Mouse (Mus musculus) liver, embryonic 12.5 days (tissue): Measurements from ENCODE around the gene Itga11. TPM values are rescaled to one million over a fixed set of nuclear protein-coding genes. Genes with fewer than 3 reads are reported as not detected.
"Not testable (repeated sequence)": the region's sequence is repeated elsewhere in the genome, so short reads cannot be mapped to it uniquely, and the experiment has no call there.

ENCODE experiments used
- ATAC-seq: fragments of 200-750 bp; cut with Nextera tagmentation; 2 replicates; pipeline ENCODE4 v1.8.0; 2017; ENCODE audit warnings: moderate number of reproducible peaks, mild to moderate bottlenecking, moderate library complexity
- H3K27ac ChIP-seq: fragments of 300-500 bp; sonication (generic); 2 replicates; pipeline ENCODE4 v1.5.1; 2016; ENCODE audit warnings: mild to moderate bottlenecking
- H3K27me3 ChIP-seq: fragments of 300-500 bp; sonication (generic); replicated peaks from 2 replicates; pipeline ENCODE4 v1.6.1; 2016; ENCODE audit warnings: mild to moderate bottlenecking, moderate library complexity
- H3K36me3 ChIP-seq: fragments of 300-500 bp; sonication (generic); 2 replicates; pipeline ENCODE4 v1.6.1; 2016; ENCODE audit warnings: mild to moderate bottlenecking, moderate library complexity
- H3K4me1 ChIP-seq: fragments of 300-500 bp; sonication (generic); 2 replicates; pipeline ENCODE4 v1.6.1; 2016
- H3K4me2 ChIP-seq: fragments of 300-500 bp; sonication (generic); 2 replicates; pipeline ENCODE4 v1.6.1; 2016; ENCODE audit warnings: mild to moderate bottlenecking, moderate library complexity
- H3K4me3 ChIP-seq: fragments of 300-500 bp; sonication (generic); 2 replicates; pipeline ENCODE4 v1.5.1; 2016; ENCODE audit warnings: mild to moderate bottlenecking, moderate library complexity
- H3K9ac ChIP-seq: fragments of 300-500 bp; sonication (generic); 2 replicates; pipeline ENCODE4 v1.6.1; 2016; ENCODE audit warnings: mild to moderate bottlenecking, moderate library complexity
- H3K9me3 ChIP-seq: fragments of 300-500 bp; sonication (generic); replicated peaks from 2 replicates; pipeline ENCODE4 v1.6.1; 2016; ENCODE audit warnings: mild to moderate bottlenecking, moderate library complexity
- WGBS: fragments of 180-500 bp; shearing (Covaris S2); methylation state at CpG from one replicate; pipeline ENCODE4 v1.1.7; 2016; ENCODE audit not compliant: insufficient replicate concordance; 5-methylcytosine and 5-hydroxymethylcytosine counted together
- polyA plus RNA-seq: library from polyadenylated mRNA; unstranded; fragments of >200 nt; fragmentation: Nextera tagmentation; extraction: Ambion mirVana; gene quantifications from 2 replicates; pipeline ENCODE4 v1.2.1, GENCODE M21; 2016

Gene Itga11
- polyA plus RNA-seq, 1 experiment from 2014 or later, result 0.21 TPM

DNA sequence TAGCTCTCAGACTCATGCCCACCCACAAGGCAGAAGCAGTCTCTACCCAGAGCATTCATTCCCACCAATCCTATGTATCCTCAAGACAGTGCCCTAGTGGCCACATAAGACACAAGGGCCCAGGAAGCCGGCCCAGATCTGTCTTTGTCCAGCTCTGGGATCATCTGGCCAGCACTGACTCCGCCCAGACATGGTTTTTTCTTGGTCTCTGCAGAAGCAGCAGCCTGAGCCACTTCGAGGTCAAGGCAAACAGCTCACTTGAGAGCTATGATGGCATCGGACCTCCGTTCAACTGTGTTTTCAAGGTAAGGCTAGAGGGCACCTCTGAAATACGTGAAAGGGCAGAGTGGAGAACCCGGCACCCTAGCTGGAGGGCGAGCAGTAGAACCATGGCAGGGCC is 95.1 kb downstream of the Itga11 start:
- no peak overlapping the region for H3K27ac ChIP-seq
- no peaks in the 10 kb centered on the region for H3K9me3 ChIP-seq
- H3K4me1 ChIP-seq, result no peaks in the 10 kb centered on the region
- H3K27me3 ChIP-seq, result no peaks in the 10 kb centered on the region
- no peak overlapping the region for H3K9ac ChIP-seq
- WGBS, result 64% methylated on average over 8 of the region's 8 CpGs
- H3K36me3 ChIP-seq, result no peaks in the 10 kb centered on the region
- ATAC-seq, result no peak
- H3K4me3 ChIP-seq, result no peak overlapping the region
- no peak overlapping the region for H3K4me2 ChIP-seq

DNA sequence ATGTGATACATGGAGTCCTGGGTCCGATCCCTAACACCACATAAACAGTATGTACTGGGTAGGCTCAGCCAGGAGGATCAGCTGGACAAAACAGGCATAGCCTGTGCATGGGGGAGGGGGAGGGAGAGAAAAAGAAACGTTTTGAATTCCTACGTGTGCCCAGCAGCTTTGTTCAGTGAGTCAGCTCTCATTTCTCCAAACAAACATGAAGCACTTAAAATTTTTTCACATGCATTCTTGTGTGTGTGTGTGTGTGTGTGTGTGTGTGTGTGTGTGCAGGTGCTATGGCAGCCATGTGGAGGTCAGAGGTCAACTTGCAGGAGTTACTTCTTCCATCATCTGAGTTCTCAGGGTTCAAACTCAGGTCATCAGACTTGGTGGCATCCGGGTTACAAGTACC is 97.8 kb downstream of the Itga11 start:
- 52% methylated on average over 4 of the region's 4 CpGs for WGBS

DNA sequence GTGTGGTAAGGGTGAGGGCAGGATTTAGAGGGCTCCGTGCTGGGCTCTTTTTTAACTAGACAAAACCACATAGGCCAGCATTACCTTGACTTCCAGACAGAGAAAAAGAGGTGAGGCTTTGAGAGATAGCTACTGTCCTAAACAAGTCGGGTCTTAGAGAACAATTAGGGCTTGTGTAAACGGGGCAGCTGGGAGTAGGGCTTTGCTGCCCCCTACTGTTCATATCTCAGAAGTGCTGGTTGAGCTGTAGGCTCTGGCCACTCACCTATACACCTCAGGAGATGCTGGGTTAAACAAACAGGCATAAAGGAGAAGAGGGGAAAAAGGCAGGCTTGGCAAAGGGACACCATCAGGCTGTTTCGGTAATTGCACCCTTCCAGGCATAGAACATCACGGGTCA is 99.8 kb downstream of the Itga11 start:
- 0 out of 2 replicates have a peak, but pooled peaks have one; percentile 18 for ATAC-seq
- no peak overlapping the region for H3K4me3 ChIP-seq
- H3K9ac ChIP-seq, result no peak overlapping the region
- no peak overlapping the region for H3K4me2 ChIP-seq
- H3K27me3 ChIP-seq, result no peaks in the 10 kb centered on the region
- 11% methylated on average over 5 of the region's 5 CpGs for WGBS
- H3K9me3 ChIP-seq, result no peaks in the 10 kb centered on the region
- no peaks in the 10 kb centered on the region for H3K4me1 ChIP-seq
- no peaks in the 10 kb centered on the region for H3K36me3 ChIP-seq
- H3K27ac ChIP-seq, result no peak overlapping the region

More for the DNA sequence above, 97.8 kb downstream of the Itga11 start:
- Histone ChIP-seq H3K36me3 (no peaks in the 10 kb centered on the region), H3K4me2 (no peak overlapping the region), H3K9ac (no peak overlapping the region), H3K4me3 (no peak overlapping the region), H3K4me1 (no peaks in the 10 kb centered on the region), H3K9me3 (no peaks in the 10 kb centered on the region), H3K27me3 (no peaks in the 10 kb centered on the region), H3K27ac (no peak overlapping the region)
- ATAC-seq, result no peak

DNA sequence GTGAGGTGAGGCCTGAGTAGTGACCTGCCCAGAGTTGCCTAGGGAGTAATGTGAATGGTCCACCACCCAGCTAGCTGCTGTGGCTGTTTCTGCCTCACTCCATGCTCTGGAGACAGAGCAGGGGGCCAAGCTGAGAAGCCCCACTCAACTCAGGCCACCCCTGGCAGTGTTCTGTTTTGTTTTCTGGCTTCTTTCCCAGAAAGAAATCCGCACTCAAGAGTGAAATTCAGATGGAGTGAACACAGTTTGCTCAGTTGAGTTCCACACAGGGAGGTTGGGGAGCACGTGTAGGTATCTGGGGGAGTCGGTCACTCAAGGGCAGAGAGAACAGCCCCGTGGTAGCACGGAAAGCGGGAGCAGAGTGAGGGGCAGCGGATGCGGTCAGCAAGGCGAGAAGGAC is 101.1 kb downstream of the Itga11 start:
- Histone ChIP-seq H3K27ac (no peak overlapping the region), H3K27me3 (no peaks in the 10 kb centered on the region), H3K4me3 (no peak overlapping the region), H3K36me3 (no peaks in the 10 kb centered on the region), H3K4me1 (peaks cover 10% of the 10 kb centered on the region), H3K4me2 (no peak overlapping the region), H3K9me3 (no peaks in the 10 kb centered on the region), H3K9ac (no peak overlapping the region)
- ATAC-seq, result no peak
- WGBS, result 78% methylated on average over 9 of the region's 9 CpGs

DNA sequence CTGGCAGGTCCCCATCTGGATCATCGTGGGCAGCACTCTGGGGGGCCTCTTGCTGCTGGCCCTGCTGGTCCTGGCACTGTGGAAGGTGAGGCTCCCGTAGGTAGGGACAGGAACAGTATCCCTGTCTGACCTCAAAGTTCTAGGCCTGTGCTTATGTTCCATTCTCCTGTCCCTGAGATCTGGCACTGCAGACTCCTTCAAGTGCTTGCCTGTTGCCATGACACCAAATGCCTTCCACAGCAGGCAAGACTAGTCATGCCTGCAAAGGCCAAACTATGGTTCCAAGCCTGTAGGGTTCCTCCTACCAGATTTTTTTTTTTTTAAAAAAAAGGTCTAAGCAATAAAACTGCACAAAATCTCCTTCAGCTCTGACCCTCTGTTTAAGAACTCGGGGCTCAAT is 104.3 kb downstream of the Itga11 start:
- H3K9ac ChIP-seq, result no peak overlapping the region
- no peaks in the 10 kb centered on the region for H3K27me3 ChIP-seq
- H3K9me3 ChIP-seq, result no peaks in the 10 kb centered on the region
- ATAC-seq, result no peak
- H3K4me1 ChIP-seq, result peaks cover 12% of the 10 kb centered on the region
- no peak overlapping the region for H3K4me2 ChIP-seq
- no peak overlapping the region for H3K4me3 ChIP-seq
- H3K27ac ChIP-seq, result no peak overlapping the region
- 65% methylated on average over 3 of the region's 3 CpGs for WGBS
- no peaks in the 10 kb centered on the region for H3K36me3 ChIP-seq

DNA sequence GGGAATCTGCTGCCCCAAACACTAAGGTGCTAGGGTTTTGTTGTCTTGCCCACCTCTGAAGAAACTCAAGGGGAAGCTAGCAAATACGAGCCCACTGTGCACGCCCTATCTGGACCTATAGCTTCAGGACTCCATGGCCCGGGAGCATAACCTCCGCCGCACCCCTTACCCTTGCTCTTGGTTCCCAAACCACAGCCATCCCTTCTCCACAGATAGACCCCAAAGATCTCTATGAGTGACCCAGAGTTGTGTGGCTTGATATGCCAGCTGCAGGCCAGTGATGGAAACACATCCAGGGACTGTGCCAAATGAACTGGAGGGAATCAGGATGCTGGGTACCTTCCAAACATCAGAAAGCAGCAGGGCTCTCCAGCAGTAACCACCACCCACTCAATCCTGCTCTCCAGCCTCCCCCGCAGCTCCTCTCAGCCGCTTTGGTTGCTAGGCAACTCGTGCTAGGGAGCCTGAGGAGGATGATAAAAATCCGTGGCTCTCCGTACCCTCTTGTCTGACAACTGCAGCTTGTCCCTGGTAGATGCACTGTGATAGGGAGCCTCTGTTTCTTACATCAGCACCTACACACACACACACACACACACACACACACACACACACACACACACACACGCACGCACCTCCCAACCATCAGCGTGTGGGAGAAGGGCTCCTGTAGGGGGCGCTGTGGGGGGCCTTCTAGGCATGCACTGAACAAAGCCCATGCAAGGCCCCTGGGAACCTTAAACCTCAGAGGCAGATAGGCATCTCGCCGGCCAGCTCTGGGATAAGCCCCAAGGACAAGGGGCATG is 105.6 kb downstream of the Itga11 start:
- no peaks in the 10 kb centered on the region for H3K36me3 ChIP-seq
- ATAC-seq, result peak; percentile 71
- no peak overlapping the region for H3K9ac ChIP-seq
- no peaks in the 10 kb centered on the region for H3K9me3 ChIP-seq
- WGBS, result 39% methylated on average over 16 of the region's 16 CpGs
- H3K4me2 ChIP-seq, result no peak overlapping the region
- no peaks in the 10 kb centered on the region for H3K27me3 ChIP-seq
- H3K4me3 ChIP-seq, result no peak overlapping the region
- H3K4me1 ChIP-seq, result peaks cover 17% of the 10 kb centered on the region
- no peak overlapping the region for H3K27ac ChIP-seq

DNA sequence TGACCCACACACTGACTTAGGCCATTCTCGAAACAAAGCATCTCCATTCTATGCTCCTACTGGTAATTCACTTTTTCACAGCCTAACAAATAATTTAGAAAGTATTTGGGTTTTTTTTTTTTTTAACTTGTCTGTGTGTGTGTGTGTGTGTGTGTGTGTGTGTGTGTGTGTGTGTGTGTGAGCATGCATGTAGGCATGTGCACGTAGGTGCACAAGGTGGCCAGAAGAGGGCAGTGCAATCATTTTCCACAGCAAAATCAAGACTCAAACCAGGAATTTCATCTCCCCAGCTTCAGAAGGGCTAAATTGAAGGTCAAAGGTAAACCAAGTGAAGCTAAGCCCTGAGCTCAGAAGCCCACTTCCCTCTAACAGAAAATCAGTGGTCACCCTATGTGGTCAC is 106.6 kb downstream of the Itga11 start:
- Histone ChIP-seq H3K4me1 (peaks cover 17% of the 10 kb centered on the region), H3K27me3 (no peaks in the 10 kb centered on the region), H3K4me2 (no peak overlapping the region), H3K4me3 (no peak overlapping the region), H3K9me3 (no peaks in the 10 kb centered on the region), H3K9ac (no peak overlapping the region), H3K36me3 (no peaks in the 10 kb centered on the region), H3K27ac (no peak overlapping the region)
- no peak for ATAC-seq
- WGBS, result 74% methylated on average over 2 of the region's 2 CpGs

DNA sequence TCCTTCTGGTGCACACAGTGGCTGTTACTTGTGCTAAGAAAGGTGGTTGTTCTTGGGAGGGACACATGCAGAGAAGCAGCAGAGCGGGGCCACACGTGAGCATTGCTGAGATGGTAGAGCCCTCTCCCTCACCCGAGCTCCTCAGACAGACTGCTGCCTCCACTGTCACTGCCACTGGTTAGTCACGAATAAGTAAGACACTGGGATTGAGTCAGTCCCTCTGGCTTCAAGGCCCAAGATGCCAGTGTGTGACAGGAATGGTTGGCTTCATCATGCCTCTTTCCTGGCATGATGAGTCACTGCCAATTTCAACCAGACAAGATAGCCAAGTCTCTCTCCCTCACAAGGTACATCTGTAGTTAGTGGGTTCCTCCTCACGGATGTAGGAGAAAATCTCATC is 109.1 kb downstream of the Itga11 start:
- H3K36me3 ChIP-seq, result no peaks in the 10 kb centered on the region
- H3K4me3 ChIP-seq, result no peak overlapping the region
- no peak overlapping the region for H3K27ac ChIP-seq
- peaks cover 17% of the 10 kb centered on the region for H3K4me1 ChIP-seq
- no peak for ATAC-seq
- H3K4me2 ChIP-seq, result no peak overlapping the region
- no peak overlapping the region for H3K9ac ChIP-seq
- no peaks in the 10 kb centered on the region for H3K9me3 ChIP-seq
- 74% methylated on average over 5 of the region's 5 CpGs for WGBS
- no peaks in the 10 kb centered on the region for H3K27me3 ChIP-seq

DNA sequence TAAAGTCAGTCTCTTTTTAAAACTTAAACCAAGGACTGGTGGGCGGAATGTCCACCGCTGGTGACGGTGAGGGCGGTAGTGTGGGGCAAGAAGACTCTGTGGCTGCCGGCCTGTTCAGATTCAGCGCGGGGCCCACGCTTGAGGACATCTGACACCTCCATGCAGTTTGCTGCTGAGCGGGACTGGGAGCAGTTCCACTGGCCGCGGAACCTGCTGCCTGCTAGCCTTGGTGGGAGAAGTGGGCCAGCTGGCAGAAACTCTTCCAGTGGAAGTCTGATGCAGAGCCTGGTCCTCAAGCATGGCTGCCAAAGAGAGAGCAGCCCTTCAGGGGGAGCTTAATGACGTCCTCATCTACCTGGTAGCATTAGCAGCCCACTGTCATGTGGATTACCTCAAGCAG is 112.2 kb downstream of the Itga11 start:
- no peak for ATAC-seq
- Histone ChIP-seq H3K4me2 (no peak overlapping the region), H3K27me3 (no peaks in the 10 kb centered on the region), H3K27ac (no peak overlapping the region), H3K4me3 (no peak overlapping the region), H3K4me1 (peaks cover 6% of the 10 kb centered on the region; the same call in 1 of the 2 replicates), H3K36me3 (peaks cover 24% of the 10 kb centered on the region), H3K9me3 (no peaks in the 10 kb centered on the region), H3K9ac (no peak overlapping the region)
- WGBS, result 87% methylated on average over 12 of the region's 12 CpGs

DNA sequence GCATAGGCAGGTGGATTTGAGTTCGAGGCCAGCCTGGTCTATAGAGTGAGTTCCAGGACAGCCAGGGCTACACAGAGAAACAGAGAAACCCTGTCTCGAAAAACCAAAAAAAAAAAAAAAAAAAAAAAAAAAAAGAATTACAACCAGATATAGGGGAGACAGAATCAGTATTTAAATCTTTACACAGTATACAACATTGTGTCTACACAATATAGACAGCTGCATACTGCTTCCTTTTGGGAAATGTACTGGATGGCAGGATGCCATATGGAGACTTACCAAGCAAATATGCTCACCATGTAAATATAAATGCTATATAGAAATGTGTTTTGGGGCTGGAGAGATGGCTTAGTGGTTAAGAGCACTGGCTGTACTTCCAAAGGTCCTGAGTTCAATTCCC is 121.6 kb downstream of the Itga11 start:
- H3K4me3 ChIP-seq, H3K9ac ChIP-seq, H3K4me2 ChIP-seq, H3K27me3 ChIP-seq, H3K27ac ChIP-seq, H3K4me1 ChIP-seq, H3K9me3 ChIP-seq, ATAC-seq: not testable (repeated sequence)
- H3K36me3 ChIP-seq, result peaks cover 72% of the 10 kb centered on the region
- WGBS, result 76% methylated on average over 2 of the region's 2 CpGs

DNA sequence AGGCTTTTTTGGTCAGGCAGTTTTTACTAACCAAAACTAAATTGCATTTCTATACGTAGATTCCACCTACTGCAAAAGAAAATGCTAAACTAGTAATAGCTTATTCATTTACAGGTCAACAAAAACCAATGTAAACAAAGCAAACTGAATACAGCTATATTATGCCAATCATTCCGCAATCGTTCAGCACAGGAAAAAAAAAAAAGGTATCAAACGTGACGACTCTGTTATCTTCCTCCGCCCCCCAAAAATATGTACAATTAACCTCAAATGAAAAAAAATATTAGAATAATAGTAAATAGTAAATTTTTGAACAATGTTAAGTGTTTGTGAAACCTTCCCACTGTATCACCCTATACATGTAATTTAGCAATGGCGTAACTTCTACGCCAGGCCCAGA is 132.5 kb downstream of the Itga11 start:
- Histone ChIP-seq H3K36me3 (peaks cover 14% of the 10 kb centered on the region; the same call in 1 of the 2 replicates), H3K4me2 (peak overlapping the region; percentile 93), H3K27ac (peak overlapping the region; percentile 94), H3K27me3 (no peaks in the 10 kb centered on the region), H3K9ac (peak overlapping the region; percentile 95), H3K4me1 (peaks cover 53% of the 10 kb centered on the region), H3K4me3 (peak overlapping the region; percentile 84), H3K9me3 (no peaks in the 10 kb centered on the region)
- no peak for ATAC-seq
- 16% methylated on average over 8 of the region's 8 CpGs for WGBS

DNA sequence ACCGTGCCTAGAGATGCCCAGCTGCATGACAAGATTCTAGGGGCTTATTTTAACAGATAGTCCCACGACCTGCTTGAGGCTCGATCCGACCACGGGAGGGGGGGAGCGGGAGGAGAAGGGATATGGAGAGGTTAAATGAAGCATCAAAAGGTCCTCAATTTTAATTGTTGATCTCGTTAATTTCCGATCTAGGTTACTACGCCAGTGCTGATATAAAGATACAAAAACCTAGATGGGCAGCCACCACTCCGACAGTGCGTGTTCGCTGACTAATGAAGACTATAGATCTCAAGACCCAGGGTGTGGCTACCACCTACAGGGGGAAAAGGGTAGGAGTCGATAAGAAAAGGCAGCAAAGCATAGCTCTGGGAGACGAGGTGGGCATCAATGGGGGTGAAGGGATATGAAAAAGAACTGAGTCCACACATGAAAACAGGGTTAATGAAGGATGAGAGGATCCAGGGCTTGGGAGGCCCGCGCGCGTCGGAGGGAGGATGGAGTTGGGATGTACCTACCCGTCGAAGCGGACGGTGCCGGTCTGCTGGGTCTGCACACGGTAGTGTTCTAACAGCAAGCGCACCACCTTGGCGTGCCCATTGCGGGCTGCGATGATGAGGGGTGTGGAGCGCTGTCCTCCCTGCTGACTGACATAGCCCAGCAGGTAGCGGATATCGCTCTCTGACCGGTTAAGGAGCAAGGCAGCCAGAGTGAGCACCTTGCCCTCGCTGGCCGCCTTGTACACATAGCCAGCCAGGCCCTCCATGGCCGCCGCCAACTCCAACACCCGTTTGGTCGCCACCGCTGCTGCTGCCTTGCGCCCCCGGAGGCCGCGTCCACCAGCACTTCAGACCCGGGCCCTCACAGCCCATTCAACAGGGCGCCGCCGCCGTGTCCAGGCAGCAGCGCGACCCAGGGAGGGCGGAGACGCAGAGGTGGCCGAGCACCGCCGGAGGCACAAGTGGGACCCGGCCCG is 133.2 kb downstream of the Itga11 start:
- peak overlapping the region; percentile 84 for H3K4me3 ChIP-seq
- H3K27ac ChIP-seq, result peak overlapping the region; percentile 94
- H3K9me3 ChIP-seq, result no peaks in the 10 kb centered on the region
- ATAC-seq, result peak; percentile 75
- no peaks in the 10 kb centered on the region for H3K27me3 ChIP-seq
- peak overlapping the region; percentile 95 for H3K9ac ChIP-seq
- under 1% methylated on average over 58 of the region's 58 CpGs for WGBS
- peaks cover 50% of the 10 kb centered on the region for H3K4me1 ChIP-seq
- peak overlapping the region; percentile 93 for H3K4me2 ChIP-seq
- peaks cover 14% of the 10 kb centered on the region; the same call in 1 of the 2 replicates for H3K36me3 ChIP-seq
